12 mouse cellular contexts compared by ENCODE assay signal in genomic region chr6:144834323-144835183, GRCm38 (mm10). TPM values are rescaled to one million over a fixed set of nuclear protein-coding genes. Genes with fewer than 3 reads are reported as not detected.
DNase-seq lines count a peak whose midpoint lies in the region; ATAC-seq and TF ChIP-seq lines count a peak whose summit lies in the region.
"Had no signal": no experiment of that assay in that cellular context is flagged by ENCODE, and none has a peak within 500 bp of the region (broad histone marks: within the 10 kb centered on the region; RNA-seq: fewer than 3 reads in every experiment).

No protein-coding gene starts in this region.

- TF ChIP-seq CTCF in thymus, adult 2 months (IDR thresholded peaks at IDR 0.05; ENCODE audit: borderline replicate concordance, control insufficient read depth, extremely low read depth, insufficient read depth, low read length, poor library complexity): no peak

- no peak overlapping the region for H3K9ac ChIP-seq in kidney, embryonic 15.5 days
- no peak overlapping the region for H3K9ac ChIP-seq in hindbrain, embryonic 12.5 days
- H3K9ac ChIP-seq in neural tube, embryonic 12.5 days: no peak overlapping the region

- no peak for ATAC-seq in kidney, embryonic 15.5 days (replicated peaks; ENCODE audit: low FRiP score)
- peak; percentile 52 for ATAC-seq in hindbrain, embryonic 12.5 days (ENCODE audit: low FRiP score)
- peak; percentile 70 for ATAC-seq in neural tube, embryonic 12.5 days (ENCODE audit: low FRiP score, low read depth)
- ATAC-seq: activated CD4-positive, CD25-positive, alpha-beta regulatory T cell, adult 4 months had no signal

- 31% methylated on average over 19 of the region's 19 CpGs for WGBS in kidney, embryonic 15.5 days
- WGBS in hindbrain, embryonic 12.5 days: 21% methylated on average over 19 of the region's 19 CpGs
- WGBS in neural tube, embryonic 12.5 days: 18% methylated on average over 19 of the region's 19 CpGs
- WGBS in thymus, adult 2 months: 94% methylated on average over 19 of the region's 19 CpGs

- DNase-seq in kidney, adult 8-10 months: no peak
- peak; percentile 75 for DNase-seq in embryo, embryonic 11 days
- no peak for DNase-seq in layer of hippocampus, adult 8-10 months (ENCODE audit: low spot score in 2 of 2)
- DNase-seq in c-Kit-positive CD71-positive TER-119-positive erythroid progenitor cells, embryonic 14.5 days (ENCODE audit: low spot score): no peak
- no peak for DNase-seq in thymus, adult 2 months
- DNase-seq: cerebellum, adult 9-11 months; lung, postnatal 4 days had no signal

- no peaks in the 10 kb centered on the region for H3K36me3 ChIP-seq in kidney, embryonic 15.5 days
- no peaks in the 10 kb centered on the region for H3K36me3 ChIP-seq in hindbrain, embryonic 12.5 days
- no peaks in the 10 kb centered on the region for H3K36me3 ChIP-seq in neural tube, embryonic 12.5 days
- H3K36me3 ChIP-seq in thymus, adult 2 months (ENCODE audit: control insufficient read depth, insufficient read depth, low read length): no peaks in the 10 kb centered on the region

- H3K4me1 ChIP-seq in kidney, embryonic 15.5 days: peaks cover 9% of the 10 kb centered on the region; the same call in 1 of the 2 replicates
- H3K4me1 ChIP-seq in hindbrain, embryonic 12.5 days: peaks cover 12% of the 10 kb centered on the region
- H3K4me1 ChIP-seq in neural tube, embryonic 12.5 days: peaks cover 13% of the 10 kb centered on the region
- H3K4me1 ChIP-seq in thymus, adult 2 months (replicated peaks; ENCODE audit: control insufficient read depth, insufficient read depth, low read length): no peaks in the 10 kb centered on the region

- H3K27me3 ChIP-seq in kidney, embryonic 15.5 days: no peaks in the 10 kb centered on the region
- no peaks in the 10 kb centered on the region for H3K27me3 ChIP-seq in hindbrain, embryonic 12.5 days
- H3K27me3 ChIP-seq in neural tube, embryonic 12.5 days (replicated peaks): no peaks in the 10 kb centered on the region
- no peaks in the 10 kb centered on the region for H3K27me3 ChIP-seq in thymus, adult 2 months (ENCODE audit: control insufficient read depth, insufficient read depth, low read length)

- no peak overlapping the region for H3K27ac ChIP-seq in kidney, embryonic 15.5 days
- peak overlapping the region; percentile 69; the same call in 1 of the 2 replicates for H3K27ac ChIP-seq in hindbrain, embryonic 12.5 days
- H3K27ac ChIP-seq in neural tube, embryonic 12.5 days: no peak overlapping the region
- no peak overlapping the region for H3K27ac ChIP-seq in thymus, adult 2 months (ENCODE audit: control insufficient read depth, insufficient read depth, low read length)

- peak overlapping the region; percentile 31; the same call in 1 of the 2 replicates for H3K4me2 ChIP-seq in kidney, embryonic 15.5 days
- H3K4me2 ChIP-seq in hindbrain, embryonic 12.5 days (replicated peaks): peak overlapping the region; percentile 30
- H3K4me2 ChIP-seq in neural tube, embryonic 12.5 days (replicated peaks): peak overlapping the region; percentile 42
- H3K4me2 ChIP-seq: liver, embryonic 11.5 days had no signal

- H3K4me3 ChIP-seq in kidney, embryonic 15.5 days (replicated peaks): no peak overlapping the region
- no peak overlapping the region for H3K4me3 ChIP-seq in hindbrain, embryonic 12.5 days
- no peak overlapping the region for H3K4me3 ChIP-seq in neural tube, embryonic 12.5 days
- H3K4me3 ChIP-seq in thymus, adult 2 months (ENCODE audit: control insufficient read depth, insufficient read depth, low read length): no peak overlapping the region

- no peaks in the 10 kb centered on the region for H3K9me3 ChIP-seq in kidney, embryonic 15.5 days (replicated peaks)
- no peaks in the 10 kb centered on the region for H3K9me3 ChIP-seq in hindbrain, embryonic 12.5 days (replicated peaks)
- H3K9me3 ChIP-seq in neural tube, embryonic 12.5 days: no peaks in the 10 kb centered on the region

- no peak for TF ChIP-seq POLR2A in thymus, adult 2 months (IDR thresholded peaks at IDR 0.05; ENCODE audit: control insufficient read depth, extremely low read depth, insufficient read depth, low read length, poor library complexity)

RNA-seq across cellular contexts. Expression of gene Sox5, which starts 52.8 kb away (rescaled TPM):
- 14.1 and 14.3 TPM in 2 replicates for polyA plus RNA-seq in kidney, embryonic 15.5 days (2015; fragmentation: Nextera tagmentation; extraction: Ambion mirVana)
- 49.1 and 58.0 TPM in 2 replicates for polyA plus RNA-seq in hindbrain, embryonic 12.5 days (2016; fragmentation: Nextera tagmentation; extraction: Ambion mirVana)
- 33.0 and 33.3 TPM in 2 replicates for polyA plus RNA-seq in neural tube, embryonic 12.5 days (2016; fragmentation: Nextera tagmentation; extraction: Ambion mirVana)
- total RNA-seq in layer of hippocampus, adult 8-10 months (2022): 10 to 100 TPM; 38.4 to 42.4 (median 40.8) TPM
- 0.64 and 0.81 TPM in 2 replicates for polyA plus RNA-seq in thymus, adult 2 months (2012; rRNA removed)
